Mouse (Mus musculus) hematopoietic stem cell, adult 5-6 weeks (primary cell): ENCODE measurements around the gene Zcchc2. TPM values are rescaled to one million over a fixed set of nuclear protein-coding genes. Genes with fewer than 3 reads are reported as not detected.

ENCODE experiments used
- ATAC-seq, 2 experiments: fragments of 125-278 bp in 1 of 2; replicated peaks in 1 of 2; 2 replicates each; pipeline ENCODE4 v1.8.0; 2016 to 2017; ENCODE audit warnings: inconsistent platforms in 2 of 2, mild to moderate bottlenecking in 2 of 2, moderate number of reproducible peaks in 2 of 2, low read depth in 1 of 2, moderate TSS enrichment in 1 of 2; ENCODE audit not compliant: low FRiP score in 2 of 2, poor library complexity in 2 of 2, severe bottlenecking in 2 of 2, insufficient read depth in 1 of 2, low TSS enrichment in 1 of 2
- total RNA-seq: library from RNA; stranded (forward); fragments of 172-1452, 232-1000 nt; gene quantifications from 2 replicates; pipeline ENCODE4 v1.2.3, GENCODE M21; 2017

Gene Zcchc2
- 28.2 and 31.1 TPM in 2 replicates for total RNA-seq

DNA sequence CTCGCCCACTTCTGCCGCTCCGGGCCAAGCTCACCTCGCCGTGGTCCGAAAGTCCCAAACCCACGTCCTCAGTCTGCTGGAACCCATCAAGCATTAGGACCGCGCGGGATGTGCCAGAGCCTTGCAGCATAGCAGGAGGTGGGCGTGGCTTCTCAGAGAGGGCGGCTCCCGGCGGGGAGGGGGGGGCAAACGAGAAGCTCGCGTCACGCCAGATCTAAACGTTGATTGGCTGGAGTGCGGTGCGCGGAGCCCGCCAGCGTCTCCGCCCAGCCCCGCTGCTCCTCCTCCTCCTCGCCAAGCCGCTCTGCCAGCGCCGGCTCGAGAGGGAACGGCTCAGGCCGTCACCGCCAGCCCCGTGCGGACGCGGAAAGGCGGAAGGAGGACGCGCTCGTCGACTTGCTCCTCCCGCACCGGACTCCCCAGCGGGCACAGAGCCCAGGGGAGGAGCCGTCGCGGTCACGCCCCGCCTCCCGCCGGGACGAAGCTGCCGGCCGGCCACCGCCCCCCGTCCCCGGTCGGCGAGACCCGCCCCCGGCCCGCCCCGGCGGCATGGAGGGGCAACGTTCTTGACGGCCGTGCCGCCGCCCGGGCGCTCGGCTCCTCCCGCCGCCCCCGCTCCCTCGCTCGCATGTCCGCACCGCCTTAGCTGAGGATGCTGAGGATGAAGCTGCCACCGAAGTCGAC is at the start of gene Zcchc2:
Zcchc2 (plus strand) TSS at position 269 of the 684 bp plus-strand sequence.
- ATAC-seq: peak; percentile 86 to 90

GRCm38 (mm10) chr1:105944927-105945580 is 45.2 kb upstream of the Zcchc2 start:
- no peak for ATAC-seq

DNA sequence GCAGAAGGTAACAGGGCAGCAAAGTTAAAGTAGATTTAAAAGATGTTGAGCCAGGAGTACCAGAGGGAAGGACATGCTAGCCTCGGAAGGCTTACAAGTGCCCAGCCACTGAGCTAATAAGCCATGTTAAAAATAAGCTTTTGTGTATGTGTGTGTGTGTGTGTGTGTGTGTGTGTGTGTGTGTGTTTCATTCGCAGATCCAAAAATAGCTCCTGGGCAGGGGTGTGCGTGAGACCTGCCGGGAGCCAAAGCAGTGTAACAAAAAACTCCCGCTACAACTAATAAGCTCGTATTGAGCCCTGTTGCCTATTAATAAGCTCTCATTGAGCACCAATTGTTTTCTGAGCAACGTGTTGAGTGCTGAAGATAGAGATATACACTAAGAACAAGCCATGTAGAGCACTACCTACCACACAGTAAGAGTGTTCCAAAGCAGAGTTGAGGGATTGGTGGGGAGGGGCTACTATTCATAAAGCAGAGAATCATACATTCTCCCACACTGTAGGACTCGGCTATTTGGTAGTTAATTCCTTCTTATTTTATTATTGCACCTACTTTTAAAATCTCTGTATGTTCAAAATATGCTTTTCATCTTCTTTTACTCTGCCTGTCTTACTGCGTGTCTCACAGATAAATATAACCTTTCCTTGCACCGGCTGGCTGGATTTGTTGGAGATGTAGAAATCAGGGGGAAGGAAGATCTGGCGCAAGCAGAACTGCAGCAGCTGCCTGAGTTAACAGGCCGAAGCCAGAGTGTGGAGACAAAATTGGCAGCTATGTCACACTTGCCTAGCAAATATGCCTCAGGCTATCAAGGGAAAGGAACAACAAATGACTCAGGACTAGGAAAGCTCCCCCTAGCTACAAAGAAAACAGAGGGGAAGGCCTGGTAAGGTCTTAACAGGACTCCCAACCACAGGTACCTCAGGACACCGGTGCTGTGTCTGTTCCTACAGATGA is 43.3 kb upstream of the Zcchc2 start:
- peak in 1 of 2 experiments; percentile 25; a peak in 1 of 4 replicates for ATAC-seq

GRCm38 (mm10) chr1:105948352-105948751 is 41.9 kb upstream of the Zcchc2 start:
- no peak for ATAC-seq

- no peak for ATAC-seq
Observed at GRCm38 (mm10) chr1:105953588-105953987, 36.6 kb upstream of the Zcchc2 start.

DNA sequence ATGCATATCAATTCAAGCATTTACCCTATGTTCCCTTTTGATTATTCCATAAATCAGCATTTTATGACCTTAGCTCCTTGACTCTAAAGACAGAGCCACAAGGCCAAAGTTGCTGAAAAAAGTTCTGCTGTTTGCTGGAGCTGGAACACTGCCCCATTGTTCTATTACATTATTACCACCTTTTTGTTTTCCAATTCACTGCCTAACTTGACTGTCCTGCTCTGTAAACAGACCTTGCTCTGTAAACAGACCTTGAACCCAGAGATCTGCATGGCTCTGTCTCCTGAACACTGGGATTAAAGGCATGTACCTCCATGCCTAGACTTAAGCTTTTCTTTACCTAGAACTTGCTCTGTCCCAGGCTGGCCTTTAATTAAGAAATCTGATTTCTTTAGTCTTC is 36.2 kb upstream of the Zcchc2 start:
- ATAC-seq: no peak

DNA sequence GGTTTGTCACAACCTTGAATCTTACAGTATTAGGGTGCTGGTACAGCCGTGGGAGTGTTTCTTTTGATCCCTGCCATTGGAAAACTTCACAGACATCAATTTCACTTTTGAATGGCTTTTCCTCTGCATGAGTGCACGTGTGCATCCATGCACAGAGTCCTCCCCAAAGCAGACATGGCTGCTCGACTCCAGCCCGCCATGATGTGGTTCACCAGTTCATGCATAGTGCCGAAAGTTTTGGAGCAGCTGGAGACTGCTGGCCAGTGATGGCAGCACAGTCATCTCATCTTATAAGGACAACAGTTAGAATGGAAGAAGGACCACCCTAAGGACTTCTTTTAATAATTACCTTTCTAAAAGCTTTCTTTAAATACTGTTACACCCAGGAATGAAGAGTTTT is 34.1 kb upstream of the Zcchc2 start:
- no peak for ATAC-seq

DNA sequence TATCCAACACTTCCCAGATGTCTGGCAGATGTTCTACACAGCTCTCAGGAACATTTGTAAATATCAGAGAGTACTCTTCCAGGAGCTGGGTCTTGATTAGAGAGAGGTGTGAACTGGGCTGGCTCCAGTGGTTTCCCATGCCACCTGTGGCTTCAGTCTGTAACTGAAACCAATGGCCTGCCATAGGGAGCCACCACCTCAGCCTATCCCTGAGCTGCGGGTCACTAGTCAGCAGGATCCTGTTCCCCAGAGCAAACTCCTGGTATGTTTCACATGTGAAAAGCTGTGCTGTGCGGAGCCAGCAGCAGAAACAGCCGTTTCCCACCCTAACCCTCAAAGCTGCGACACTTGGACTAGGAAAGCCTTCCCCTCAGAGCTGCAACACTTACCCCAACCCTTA is 28.7 kb upstream of the Zcchc2 start:
- ATAC-seq: no peak

- ATAC-seq: no peak
Observed at GRCm38 (mm10) chr1:105962084-105962818, 28.0 kb upstream of the Zcchc2 start.

DNA sequence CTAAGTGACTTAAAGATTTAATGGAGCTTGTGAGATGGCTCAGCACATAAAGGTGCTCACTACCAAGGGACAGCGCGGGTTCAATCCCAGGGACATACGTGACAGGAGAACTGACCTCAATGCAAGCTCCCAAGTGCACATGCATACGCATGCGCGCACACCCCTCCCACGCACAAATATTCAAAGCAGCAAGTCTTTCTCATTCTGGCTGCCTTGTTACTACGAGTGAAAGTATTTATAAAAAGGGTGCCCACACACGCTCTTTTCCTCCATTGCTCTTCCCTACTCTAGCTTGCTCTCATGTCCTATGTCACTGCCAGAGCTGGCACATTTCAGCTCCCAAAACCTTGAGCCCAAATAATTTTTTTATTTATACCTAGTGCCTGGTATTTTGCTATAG is 27.4 kb upstream of the Zcchc2 start:
- ATAC-seq: no peak

DNA sequence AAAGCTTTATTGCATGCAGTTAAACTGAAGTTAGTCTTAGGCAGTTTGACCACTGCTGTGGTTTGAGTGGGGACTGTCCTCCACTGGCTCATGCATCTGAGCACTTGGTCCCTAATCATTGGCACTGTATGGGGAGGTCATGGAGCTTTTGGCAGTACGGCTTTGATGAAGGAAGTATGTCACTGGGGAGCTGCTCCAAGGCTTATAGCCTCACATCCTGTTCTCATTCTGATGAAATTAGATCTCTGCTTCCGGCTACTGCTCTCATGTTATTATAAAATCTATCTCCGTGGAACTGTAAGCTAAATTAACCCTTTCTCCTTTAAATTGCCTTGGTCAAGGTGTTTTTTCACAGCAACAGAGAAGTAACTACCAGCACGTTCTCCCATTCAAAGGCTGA is 25.7 kb upstream of the Zcchc2 start:
- peak in 1 of 2 experiments; percentile 56; a peak in 1 of 4 replicates for ATAC-seq

DNA sequence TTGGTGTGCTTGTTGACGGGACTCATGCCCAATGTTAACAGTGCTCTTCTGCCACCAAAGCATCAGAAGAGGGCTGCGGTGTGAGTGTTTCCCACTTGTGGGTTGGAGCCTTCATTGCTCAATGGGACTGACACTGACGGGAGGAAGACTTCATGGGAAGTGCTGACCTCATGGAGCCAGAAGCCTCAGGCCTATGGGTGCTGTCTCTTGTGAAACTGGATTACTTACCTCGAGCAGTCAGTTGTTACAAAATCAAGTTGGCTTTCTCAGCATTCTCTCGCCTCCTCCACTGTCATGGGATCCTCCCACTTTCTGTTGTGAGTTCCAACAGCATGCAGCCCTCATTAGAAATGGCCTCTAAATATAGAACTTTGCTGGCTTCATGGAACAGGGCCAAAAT is 25.0 kb upstream of the Zcchc2 start:
- peak; percentile 51 to 90; a peak in 2 of 4 replicates for ATAC-seq

GRCm38 (mm10) chr1:105971490-105972170 is 18.6 kb upstream of the Zcchc2 start:
- ATAC-seq: peak; percentile 77 to 79

DNA sequence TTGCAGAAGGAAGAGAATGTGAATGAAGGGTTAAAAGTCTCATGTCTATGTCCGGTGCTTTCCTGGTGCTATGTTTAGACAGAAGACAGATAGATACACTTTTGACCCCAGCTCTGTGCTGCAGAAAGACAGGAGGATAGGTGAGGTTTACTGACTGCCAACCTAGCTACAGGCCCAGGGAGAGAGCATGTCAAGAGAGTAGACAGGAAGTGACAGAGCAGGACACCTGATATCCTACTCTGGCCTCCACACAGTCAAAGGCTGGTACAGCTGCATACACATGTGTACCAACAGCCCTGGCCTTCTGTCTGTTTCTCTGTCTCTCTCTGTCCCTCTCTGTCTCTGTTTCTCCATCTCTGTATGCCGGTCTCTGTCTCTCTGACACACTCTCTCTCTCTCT is 16.2 kb upstream of the Zcchc2 start:
- ATAC-seq: no peak

DNA sequence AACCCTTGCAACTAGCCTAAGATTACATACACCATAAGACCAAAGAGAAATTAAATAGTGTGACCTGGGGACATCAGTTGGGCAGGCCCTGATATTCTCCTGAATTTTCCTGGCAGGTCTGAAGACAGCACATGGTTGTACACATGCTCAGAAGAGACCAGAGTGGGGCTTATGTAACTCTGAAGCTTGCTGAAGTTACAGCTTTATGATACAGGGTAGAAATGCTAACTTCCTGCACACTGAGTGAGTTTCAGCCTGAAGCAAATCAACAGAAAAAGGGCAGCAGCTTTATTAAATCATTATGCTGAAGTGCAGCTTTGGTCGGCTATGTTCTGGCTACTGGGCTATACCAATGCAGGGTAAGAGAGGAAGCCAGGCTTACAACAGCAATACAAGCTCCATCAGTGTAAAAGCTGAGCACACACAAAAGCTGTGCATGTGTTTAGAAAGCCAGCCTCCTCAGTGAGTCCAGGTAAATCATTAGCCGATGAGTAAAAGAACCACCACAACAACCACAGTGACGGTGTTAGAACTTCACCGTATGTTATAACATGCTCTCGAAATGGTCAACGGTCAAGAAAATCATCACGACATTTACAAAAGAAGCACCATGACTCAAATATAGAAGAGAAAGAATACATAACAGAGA is 12.6 kb upstream of the Zcchc2 start:
- ATAC-seq: no peak

- peak; percentile 91 to 94 for ATAC-seq
Observed at GRCm38 (mm10) chr1:105980849-105981610, 9.2 kb upstream of the Zcchc2 start.
